Mouse (Mus musculus) cerebellum, postnatal 14 days (tissue): ENCODE results near the gene Tob2.

Source experiments
- DNase-seq, 2 experiments: peaks; one replicate each; pipeline ENCODE4 v3.0.0; 2021; ENCODE audit warnings: mixed read lengths in 2 of 2

The Tob2 gene

GRCm38 (mm10) chr15:81836966-81837920 is 21.4 kb downstream of the Tob2 start:
- DNase-seq = no peak

GRCm38 (mm10) chr15:81836124-81836821 is 22.3 kb downstream of the Tob2 start:
- DNase-seq = peak; percentile 79 to 80

- no peak for DNase-seq
Observed at GRCm38 (mm10) chr15:81835007-81835880, 23.4 kb downstream of the Tob2 start.

GRCm38 (mm10) chr15:81834171-81834841 is 24.3 kb downstream of the Tob2 start:
- peak; percentile 61 to 66 for DNase-seq

GRCm38 (mm10) chr15:81833481-81833880 is 25.1 kb downstream of the Tob2 start:
- no peak for DNase-seq

GRCm38 (mm10) chr15:81832219-81832618 is 26.4 kb downstream of the Tob2 start:
- DNase-seq = peak in 1 of 2 experiments; percentile 53

GRCm38 (mm10) chr15:81831136-81831825 is 27.3 kb downstream of the Tob2 start:
- DNase-seq = peak; percentile 93 to 95

GRCm38 (mm10) chr15:81830530-81830929 is 28.1 kb downstream of the Tob2 start:
- no peak for DNase-seq

GRCm38 (mm10) chr15:81829208-81829580 is 29.4 kb downstream of the Tob2 start:
- DNase-seq = no peak

GRCm38 (mm10) chr15:81828426-81829207 is 30.0 kb downstream of the Tob2 start:
- DNase-seq = no peak

GRCm38 (mm10) chr15:81824832-81825231 is 33.8 kb downstream of the Tob2 start:
- DNase-seq = no peak

- DNase-seq = no peak
Observed at GRCm38 (mm10) chr15:81822631-81823030, 36.0 kb downstream of the Tob2 start.

GRCm38 (mm10) chr15:81818404-81818803 is 40.2 kb downstream of the Tob2 start:
- DNase-seq = no peak

- peak; percentile 63 to 70 for DNase-seq
Observed at GRCm38 (mm10) chr15:81814716-81815370, 43.8 kb downstream of the Tob2 start.

- peak in 1 of 2 experiments; percentile 9 for DNase-seq
Observed at GRCm38 (mm10) chr15:81813986-81814705, 44.5 kb downstream of the Tob2 start.

- DNase-seq = peak in 1 of 2 experiments; percentile 15
Observed at GRCm38 (mm10) chr15:81812696-81813631, 45.6 kb downstream of the Tob2 start.

- DNase-seq = peak in 1 of 2 experiments; percentile 47
Observed at GRCm38 (mm10) chr15:81812287-81812686, 46.3 kb downstream of the Tob2 start.

- no peak for DNase-seq
Observed at GRCm38 (mm10) chr15:81811599-81811996, 47.0 kb downstream of the Tob2 start.
